17 mouse cellular contexts compared by ENCODE assay signal in the genomic region with DNA sequence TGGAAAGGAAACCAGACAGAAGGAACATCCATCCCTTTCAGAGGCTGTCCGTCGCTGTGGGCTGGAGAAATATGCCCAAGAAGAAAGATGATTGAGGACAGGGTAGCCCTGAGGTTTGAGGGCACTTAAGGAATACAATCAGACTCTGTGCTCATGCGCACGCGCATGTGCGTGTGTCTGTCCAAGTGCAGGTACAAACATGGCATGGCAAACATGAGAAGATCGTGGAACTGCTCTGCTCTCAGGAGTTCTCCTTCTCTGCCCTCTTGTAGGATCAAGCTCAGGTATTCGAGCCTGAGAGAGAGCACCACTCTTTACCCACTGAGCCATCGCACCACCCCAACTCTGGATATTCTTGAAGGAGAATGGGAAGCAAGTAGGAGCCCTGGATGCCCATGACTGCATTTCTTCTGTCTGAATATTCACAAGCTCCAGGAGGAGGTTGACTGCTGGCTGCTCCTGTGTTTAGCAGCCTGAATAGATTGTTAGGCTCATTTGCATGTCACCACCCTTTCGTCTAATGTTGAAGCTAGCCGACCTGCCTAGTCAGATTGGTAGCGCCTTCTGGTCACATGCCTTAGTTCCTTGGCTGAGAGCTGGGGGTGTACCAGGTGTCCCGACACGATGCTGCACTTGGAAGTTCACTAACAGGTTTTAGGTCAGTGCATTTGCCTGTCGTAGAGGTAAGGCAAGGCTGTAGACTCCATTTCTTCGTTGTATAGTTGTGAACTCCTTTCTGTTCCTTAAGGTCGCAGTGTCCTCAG. TPM values are rescaled to one million over a fixed set of nuclear protein-coding genes. Genes with fewer than 3 reads are reported as not detected.
DNase-seq lines count a peak whose midpoint lies in the region; ATAC-seq and TF ChIP-seq lines count a peak whose summit lies in the region.
"Had no signal": no experiment of that assay in that cellular context is flagged by ENCODE, and none has a peak within 500 bp of the region (broad histone marks: within the 10 kb centered on the region; RNA-seq: fewer than 3 reads in every experiment).

No protein-coding gene starts in this region.

- H3K4me2 ChIP-seq in heart, postnatal 0 days (ENCODE audit: low read depth, low read length): no peak overlapping the region
- H3K4me2 ChIP-seq in CH12.LX (ENCODE audit: insufficient read depth, low read depth, poor library complexity, severe bottlenecking): peak overlapping the region; percentile 48
- H3K4me2 ChIP-seq: heart, embryonic 11.5 days; liver, embryonic 13.5 days had no signal

- no peak for TF ChIP-seq POLR2A in CH12.LX (IDR thresholded peaks at IDR 0.05; ENCODE audit: low read depth, low read length)

- no peaks in the 10 kb centered on the region for H3K27me3 ChIP-seq in heart, postnatal 0 days (ENCODE audit: control insufficient read depth, insufficient read depth, low read length)
- H3K27me3 ChIP-seq in CH12.LX (replicated peaks): no peaks in the 10 kb centered on the region
- peaks cover 5% of the 10 kb centered on the region; the same call in 1 of the 2 replicates for H3K27me3 ChIP-seq in embryonic facial prominence, embryonic 10.5 days (replicated peaks; ENCODE audit: low read depth, poor library complexity, severe bottlenecking)

- H3K79me2 ChIP-seq in CH12.LX (replicated peaks; ENCODE audit: control insufficient read depth, extremely low read depth, insufficient read depth, poor library complexity, severe bottlenecking): no peaks in the 10 kb centered on the region

- no peak overlapping the region for H3K4me3 ChIP-seq in heart, postnatal 0 days (ENCODE audit: low read depth, low read length)
- H3K4me3 ChIP-seq in CH12.LX (replicated peaks in 1 of 3; ENCODE audit: low read depth in 2 of 3, low read length in 2 of 3, poor library complexity in 1 of 3): no peak overlapping the region
- no peak overlapping the region for H3K4me3 ChIP-seq in embryonic facial prominence, embryonic 10.5 days
- H3K4me3 ChIP-seq: liver, embryonic 13.5 days; midbrain, embryonic 10.5 days had no signal

- H3K9ac ChIP-seq in heart, postnatal 0 days (replicated peaks; ENCODE audit: low read depth, low read length): no peak overlapping the region
- no peak overlapping the region for H3K9ac ChIP-seq in CH12.LX (ENCODE audit: insufficient read depth, low read depth)
- H3K9ac ChIP-seq: liver, embryonic 13.5 days had no signal

- no peak for TF ChIP-seq CTCF in heart, postnatal 0 days (IDR thresholded peaks at IDR 0.05; ENCODE audit: low read depth)
- no peak for TF ChIP-seq CTCF in CH12.LX (conservative IDR thresholded peaks at IDR 0.05 in 1 of 2, IDR thresholded peaks at IDR 0.05 in 1 of 2; ENCODE audit: low read depth in 2 of 2, low read length in 2 of 2)

- H3K27ac ChIP-seq in heart, postnatal 0 days (ENCODE audit: low read depth): no peak overlapping the region; the same call in 1 of the 2 replicates
- H3K27ac ChIP-seq in CH12.LX (ENCODE audit: insufficient read depth, low read depth): no peak overlapping the region
- H3K27ac ChIP-seq in embryonic facial prominence, embryonic 10.5 days (replicated peaks): no peak overlapping the region
- H3K27ac ChIP-seq: hindbrain, postnatal 0 days; liver, embryonic 13.5 days; midbrain, embryonic 10.5 days had no signal

- WGBS in heart, postnatal 0 days: 69% methylated on average over 17 of the region's 17 CpGs
- WGBS in embryonic facial prominence, embryonic 10.5 days: 70% methylated on average over 17 of the region's 17 CpGs

- in situ Hi-C loops in CH12.LX (cut with MboI; ENCODE audit: low pct_ligation_motif_present, low pct_unique_long_range_greater_than_20kb, low sequenced_read_pairs): no loop called here

- H3K4me1 ChIP-seq in heart, postnatal 0 days (ENCODE audit: control insufficient read depth, insufficient read depth): peaks cover 72% of the 10 kb centered on the region
- peaks cover 5 to 35% of the 10 kb centered on the region in 2 experiments; a peak in 2 of 4 replicates for H3K4me1 ChIP-seq in CH12.LX (ENCODE audit: control insufficient read depth in 1 of 2, insufficient read depth in 2 of 2)
- H3K4me1 ChIP-seq in embryonic facial prominence, embryonic 10.5 days: peaks cover 61% of the 10 kb centered on the region

- 0 out of 2 replicates have a peak, but pooled peaks cover 3% of the 10 kb centered on the region for H3K36me3 ChIP-seq in heart, postnatal 0 days (replicated peaks; ENCODE audit: control insufficient read depth, insufficient read depth, low read length)
- no peaks in the 10 kb centered on the region for H3K36me3 ChIP-seq in CH12.LX (replicated peaks in 1 of 2; ENCODE audit: control insufficient read depth in 1 of 2, insufficient read depth in 1 of 2, low read length in 1 of 2)
- H3K36me3 ChIP-seq in embryonic facial prominence, embryonic 10.5 days (replicated peaks): no peaks in the 10 kb centered on the region
- H3K36me3 ChIP-seq: liver, embryonic 13.5 days; midbrain, embryonic 10.5 days had no signal

- TF ChIP-seq RAD21 in CH12.LX (IDR thresholded peaks at IDR 0.05; ENCODE audit: low read depth, low read length): no peak

- dilution Hi-C loops in CH12.LX (cut with MboI; ENCODE audit: extremely low pct_ligation_motif_present, extremely low pct_unique_long_range_greater_than_20kb, low sequenced_read_pairs): no loop called here

- no peak for TF ChIP-seq EP300 in heart, postnatal 0 days (IDR thresholded peaks at IDR 0.05; ENCODE audit: low read depth)
- TF ChIP-seq EP300 in CH12.LX (IDR thresholded peaks at IDR 0.05; ENCODE audit: low read length): peak; percentile 56; the same call in 1 of the 2 replicates

- DNase-seq in heart, postnatal 0 days (ENCODE audit: low spot score): no peak
- DNase-seq in heart, postnatal 4 days: no peak
- DNase-seq in CH12.LX (ENCODE audit: extremely low read depth) (peak; percentile 75), ZHBTc4 (ENCODE audit: low read depth, low spot score) (peak; percentile 72)
- DNase-seq in kidney, postnatal 36 days: peak; percentile 40 to 66
- DNase-seq in embryo, embryonic 9.5 days (ENCODE audit: extremely low spot score): no peak
- no peak for DNase-seq in embryonic facial prominence, embryonic 10.5 days (ENCODE audit: low spot score)
- DNase-seq in frontal cortex, postnatal 25 days (ENCODE audit: low spot score in 2 of 2): no peak
- DNase-seq: adrenal gland, postnatal 14 days; cerebellum, adult 11 months; left cerebral cortex, postnatal 4 days; liver, embryonic 13.5 days; spleen, adult 18-20 months had no signal

- no peaks in the 10 kb centered on the region for H3K9me3 ChIP-seq in heart, postnatal 0 days (replicated peaks; ENCODE audit: control insufficient read depth, low read length)
- H3K9me3 ChIP-seq in CH12.LX (replicated peaks; ENCODE audit: low read length): no peaks in the 10 kb centered on the region
- no peaks in the 10 kb centered on the region for H3K9me3 ChIP-seq in embryonic facial prominence, embryonic 10.5 days
- H3K9me3 ChIP-seq: liver, embryonic 13.5 days; midbrain, embryonic 10.5 days had no signal

- 0 out of 2 replicates have a peak, but pooled peaks have one; percentile 21 for ATAC-seq in heart, postnatal 0 days (ENCODE audit: insufficient read depth, low read depth)
- ATAC-seq: CD4-positive, CD25-positive, alpha-beta regulatory T cell, adult 4 months; hindbrain, postnatal 0 days had no signal

TF ChIP-seq in CH12.LX, 34 proteins besides CTCF, POLR2A, EP300 and RAD21:
- TF ChIP-seq MEF2A (IDR thresholded peaks at IDR 0.05; ENCODE audit: borderline replicate concordance, low read depth, low read length) (no peak), JUND (conservative IDR thresholded peaks at IDR 0.05; ENCODE audit: low read depth, low read length) (0 out of 2 replicates have a peak, but pooled peaks have one; percentile 45), ELF1 (IDR thresholded peaks at IDR 0.05; ENCODE audit: low read depth, low read length) (no peak), USF2 (conservative IDR thresholded peaks at IDR 0.05; ENCODE audit: low read depth, low read length) (peak; percentile 44), MAX (IDR thresholded peaks at IDR 0.05; ENCODE audit: low read length) (peak; percentile 54), BHLHE40 (IDR thresholded peaks at IDR 0.05; ENCODE audit: low read depth, low read length) (peak; percentile 76), USF1 (IDR thresholded peaks at IDR 0.05; ENCODE audit: low read depth, low read length) (peak; percentile 58), PAX5 (IDR thresholded peaks at IDR 0.05; ENCODE audit: low read length) (no peak), JUN (IDR thresholded peaks at IDR 0.05; ENCODE audit: insufficient read depth, low read depth, low read length) (peak; percentile 21; the same call in 1 of the 2 replicates), IRF4 (IDR thresholded peaks at IDR 0.05; ENCODE audit: low read depth, low read length) (peak; percentile 74)
TF ChIP-seq in CH12.LX: peak in this region for 7.

RNA-seq across cellular contexts. Expression of a gene that starts 7.3 kb away (rescaled TPM):
- total RNA-seq in heart, postnatal 0 days (2014; rRNA removed; ENCODE audit: low replicate concordance): 33.5 and 34.4 TPM in 2 replicates
- polyA plus RNA-seq in heart, postnatal 0 days (2015; fragmentation: Nextera tagmentation; extraction: Ambion mirVana): 6.7 and 7.4 TPM in 2 replicates
- 10 to 100 TPM; 28.9 to 32.3 TPM for total RNA-seq in heart, postnatal 4 days (2021)
- total RNA-seq in CH12.LX (2012; rRNA removed) (0.50 and 1.2 TPM in 2 replicates), CH12.LX (2014; rRNA removed) (0.15 and 0.31 TPM in 2 replicates)
- polyA plus RNA-seq in CH12.LX (2012; ENCODE audit: insufficient read length, low read depth): 0.52 and 0.90 TPM in 2 replicates
- 12.9 and 15.5 TPM in 2 replicates for polyA plus RNA-seq in embryonic facial prominence, embryonic 10.5 days (2016; fragmentation: Nextera tagmentation; extraction: Ambion mirVana)

RNA-seq across cellular contexts. Expression of a gene that starts 34.5 kb away (rescaled TPM):
- 82.6 and 104 TPM in 2 replicates for total RNA-seq in heart, postnatal 0 days (2014; rRNA removed; ENCODE audit: low replicate concordance)
- 177 and 180 TPM in 2 replicates for polyA plus RNA-seq in heart, postnatal 0 days (2015; fragmentation: Nextera tagmentation; extraction: Ambion mirVana)
- total RNA-seq in heart, postnatal 4 days (2021): 10 to 100 TPM; 77.4 to 81.8 TPM
- total RNA-seq in CH12.LX (2012; rRNA removed) (245 and 297 TPM in 2 replicates), CH12.LX (2014; rRNA removed) (341 and 378 TPM in 2 replicates)
- 251 and 264 TPM in 2 replicates for polyA plus RNA-seq in CH12.LX (2012; ENCODE audit: insufficient read length, low read depth)
- 361 and 368 TPM in 2 replicates for polyA plus RNA-seq in embryonic facial prominence, embryonic 10.5 days (2016; fragmentation: Nextera tagmentation; extraction: Ambion mirVana)

Comparison
In these comparisons a context has a peak if more than half of its experiments do, and no peak if none do; other contexts are left out.
1. DNase-seq: peak in CH12.LX (single experiment), ZHBTc4 (single experiment) and kidney, postnatal 36 days (2 of 2); none in heart, postnatal 0 days (single experiment), heart, postnatal 4 days (single experiment), embryo, embryonic 9.5 days (single experiment), embryonic facial prominence, embryonic 10.5 days (single experiment) and frontal cortex, postnatal 25 days (0 of 2).
2. RNA of a gene that starts 7.3 kb away (total RNA-seq): 33.5 to 34.4 TPM in heart, postnatal 0 days and 28.9 to 32.3 TPM in heart, postnatal 4 days; 0.15 to 1.2 TPM in CH12.LX; every median in the first group is over 10 times any median in the second.